In the genomic region with DNA sequence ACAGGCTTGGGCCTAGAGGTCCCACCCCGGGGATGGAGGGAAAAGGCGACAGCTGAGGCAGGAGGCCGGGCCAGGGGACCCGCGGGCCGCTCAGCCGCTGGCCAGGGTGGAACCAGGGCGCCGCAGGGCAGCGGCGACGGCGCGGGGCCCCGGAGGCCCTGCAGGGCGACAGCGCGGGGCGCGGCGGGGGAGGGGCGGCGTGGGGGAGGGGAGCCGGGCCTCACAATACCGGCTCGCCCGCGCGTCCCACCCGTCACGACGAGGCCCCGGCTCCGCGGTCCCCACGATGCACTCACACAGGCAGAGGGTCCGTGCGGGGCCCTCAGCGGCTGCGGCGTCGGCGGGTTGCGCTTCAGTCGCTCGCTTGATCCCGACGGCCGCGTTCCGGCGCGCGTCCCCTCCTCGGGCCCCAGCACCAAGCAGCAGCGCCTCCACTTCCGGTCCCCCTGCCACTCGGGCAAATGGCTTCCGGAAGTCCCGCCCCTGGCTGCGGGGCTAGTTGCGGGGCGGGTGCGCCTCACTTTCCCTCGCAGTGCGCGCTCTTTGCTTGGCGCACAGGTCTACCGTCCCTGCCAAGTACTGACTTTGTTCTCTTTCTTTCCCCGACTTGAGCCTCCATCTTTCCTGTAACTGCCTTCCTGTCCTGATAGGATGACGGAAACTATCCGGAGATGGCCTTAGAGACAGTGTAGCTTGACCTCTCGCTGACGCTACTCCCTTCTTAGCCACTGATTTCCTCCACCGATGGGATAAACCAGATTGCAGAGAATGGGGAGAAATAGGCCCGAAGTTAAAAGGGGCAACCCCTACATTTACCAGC, we compare ENCODE assay signal across 8 mouse cellular contexts. TPM values are rescaled to one million over a fixed set of nuclear protein-coding genes. Genes with fewer than 3 reads are reported as not detected.
DNase-seq lines count a peak whose midpoint lies in the region; ATAC-seq and TF ChIP-seq lines count a peak whose summit lies in the region.

No protein-coding gene starts in this region.

- peak; percentile 97 for ATAC-seq in forebrain, embryonic 16.5 days
- peak; percentile 95 for ATAC-seq in lung, embryonic 15.5 days (ENCODE audit: borderline replicate concordance, extremely low read depth, low FRiP score, low TSS enrichment)

- peak overlapping the region; percentile 93 for H3K9ac ChIP-seq in ES-E14 (ENCODE audit: insufficient read depth, low read depth, low read length, poor library complexity, severe bottlenecking)
- peak overlapping the region; percentile 90 for H3K9ac ChIP-seq in forebrain, embryonic 16.5 days (replicated peaks; ENCODE audit: low read depth, low read length)
- H3K9ac ChIP-seq in lung, embryonic 15.5 days, result peak overlapping the region; percentile 93

- H3K4me3 ChIP-seq in ES-E14 (ENCODE audit: insufficient read depth in 1 of 2, low read depth in 1 of 2, low read length in 2 of 2, poor library complexity in 1 of 2, severe bottlenecking in 1 of 2), result peak overlapping the region; percentile 73 to 86
- H3K4me3 ChIP-seq in forebrain, embryonic 16.5 days (replicated peaks; ENCODE audit: low read length), result peak overlapping the region; percentile 68
- H3K4me3 ChIP-seq in lung, embryonic 15.5 days, result peak overlapping the region; percentile 90

- no peaks in the 10 kb centered on the region for H3K9me3 ChIP-seq in ES-E14 (ENCODE audit: control insufficient read depth, insufficient read depth, low read depth, low read length)
- H3K9me3 ChIP-seq in forebrain, embryonic 16.5 days (ENCODE audit: control insufficient read depth, low read length), result no peaks in the 10 kb centered on the region
- no peaks in the 10 kb centered on the region for H3K9me3 ChIP-seq in lung, embryonic 15.5 days

- H3K27me3 ChIP-seq in forebrain, embryonic 16.5 days (replicated peaks; ENCODE audit: control insufficient read depth, insufficient read depth, low read length), result no peaks in the 10 kb centered on the region
- no peaks in the 10 kb centered on the region for H3K27me3 ChIP-seq in lung, embryonic 15.5 days

- under 1% methylated on average over 50 of the region's 76 CpGs for WGBS in forebrain, embryonic 16.5 days
- WGBS in lung, embryonic 15.5 days, result under 1% methylated on average over 47 of the region's 76 CpGs

- H3K27ac ChIP-seq in ES-E14 (ENCODE audit: insufficient read depth, low read depth, low read length, poor library complexity, severe bottlenecking), result peak overlapping the region; percentile 80
- H3K27ac ChIP-seq in forebrain, embryonic 16.5 days (ENCODE audit: low read length), result peak overlapping the region; percentile 93
- H3K27ac ChIP-seq in lung, embryonic 15.5 days, result peak overlapping the region; percentile 92

- in situ Hi-C loops in ES-E14 (cut with MboI; ENCODE audit: low sequenced_read_pairs in 2 of 2, unreplicated experiment in 2 of 2), result no loop called here

- H3K36me3 ChIP-seq in ES-E14 (ENCODE audit: control insufficient read depth, insufficient read depth, low read length, poor library complexity, severe bottlenecking), result no peaks in the 10 kb centered on the region
- no peaks in the 10 kb centered on the region for H3K36me3 ChIP-seq in forebrain, embryonic 16.5 days (ENCODE audit: control insufficient read depth, insufficient read depth)
- no peaks in the 10 kb centered on the region for H3K36me3 ChIP-seq in lung, embryonic 15.5 days

- peak overlapping the region; percentile 81 for H3K4me2 ChIP-seq in forebrain, embryonic 16.5 days (ENCODE audit: low read length)
- H3K4me2 ChIP-seq in lung, embryonic 15.5 days, result peak overlapping the region; percentile 78

- peaks cover 4 to 12% of the 10 kb centered on the region in 2 experiments; a peak in 1 of 4 replicates for H3K4me1 ChIP-seq in ES-E14 (ENCODE audit: control insufficient read depth in 2 of 2, insufficient read depth in 2 of 2, low read length in 2 of 2, poor library complexity in 1 of 2)
- H3K4me1 ChIP-seq in forebrain, embryonic 16.5 days (replicated peaks; ENCODE audit: control insufficient read depth, insufficient read depth, low read length), result peaks cover 32% of the 10 kb centered on the region
- peaks cover 25% of the 10 kb centered on the region for H3K4me1 ChIP-seq in lung, embryonic 15.5 days

- peak; percentile 77 for DNase-seq in ES-E14 (ENCODE audit: low read depth, low spot score)
- peak; percentile 90 for DNase-seq in cerebellum, adult 11-12 months
- DNase-seq in heart, postnatal 4 days, result peak; percentile 93
- peak; percentile 78 to 87 for DNase-seq in layer of hippocampus, adult 8-10 months (ENCODE audit: low spot score in 2 of 2)
- DNase-seq in ovary, adult 18-20 months (ENCODE audit: low spot score), result peak; percentile 83
- DNase-seq in thymus, postnatal 0 days (ENCODE audit: low spot score), result peak; percentile 91

TF ChIP-seq in ES-E14, 5 proteins besides CTCF, POLR2A, EP300 and RAD21:
- no peak for TF ChIP-seq MAFK (IDR thresholded peaks at IDR 0.05; ENCODE audit: insufficient read depth, low read depth, low read length)

RNA-seq across cellular contexts. Expression of gene Pafah1b2, which starts 27.9 kb away (rescaled TPM):
- total RNA-seq in ES-E14 (2012; rRNA removed), result 51.1 and 64.9 TPM in 2 replicates
- polyA plus RNA-seq in forebrain, embryonic 16.5 days (2015; fragmentation: Nextera tagmentation; extraction: Ambion mirVana), result 291 and 321 TPM in 2 replicates
- 100 to 1,000 TPM; 104 TPM for total RNA-seq in heart, postnatal 4 days (2021)
- 100 to 1,000 TPM; 195 to 219 (median 207) TPM for total RNA-seq in layer of hippocampus, adult 8-10 months (2022)
- 174 and 175 TPM in 2 replicates for polyA plus RNA-seq in lung, embryonic 15.5 days (2015; fragmentation: Nextera tagmentation; extraction: Ambion mirVana)
- polyA plus RNA-seq in thymus, postnatal 0 days (2015; fragmentation: Nextera tagmentation; extraction: Ambion mirVana), result 110 TPM in 2 replicates

RNA-seq across cellular contexts. Expression of gene Sik3, which starts 28.0 kb away (rescaled TPM):
- 18.9 and 25.3 TPM in 2 replicates for total RNA-seq in ES-E14 (2012; rRNA removed)
- 4.9 and 5.3 TPM in 2 replicates for polyA plus RNA-seq in forebrain, embryonic 16.5 days (2015; fragmentation: Nextera tagmentation; extraction: Ambion mirVana)
- 10 to 100 TPM; 64.6 to 66.9 TPM for total RNA-seq in heart, postnatal 4 days (2021)
- total RNA-seq in layer of hippocampus, adult 8-10 months (2022), result 100 to 1,000 TPM; 134 to 147 (median 140) TPM
- polyA plus RNA-seq in lung, embryonic 15.5 days (2015; fragmentation: Nextera tagmentation; extraction: Ambion mirVana), result 12.8 TPM in 2 replicates
- polyA plus RNA-seq in thymus, postnatal 0 days (2015; fragmentation: Nextera tagmentation; extraction: Ambion mirVana), result 6.3 and 9.4 TPM in 2 replicates

RNA-seq across cellular contexts. Expression of gene Sidt2, which starts 29.6 kb away (rescaled TPM):
- 44.7 and 50.3 TPM in 2 replicates for total RNA-seq in ES-E14 (2012; rRNA removed)
- 39.6 and 42.7 TPM in 2 replicates for polyA plus RNA-seq in forebrain, embryonic 16.5 days (2015; fragmentation: Nextera tagmentation; extraction: Ambion mirVana)
- 10 to 100 TPM; 57.1 to 67.0 TPM for total RNA-seq in heart, postnatal 4 days (2021)
- 10 to 100 TPM; 67.6 to 81.0 (median 74.0) TPM for total RNA-seq in layer of hippocampus, adult 8-10 months (2022)
- polyA plus RNA-seq in lung, embryonic 15.5 days (2015; fragmentation: Nextera tagmentation; extraction: Ambion mirVana), result 31.6 and 36.9 TPM in 2 replicates
- polyA plus RNA-seq in thymus, postnatal 0 days (2015; fragmentation: Nextera tagmentation; extraction: Ambion mirVana), result 58.0 and 64.2 TPM in 2 replicates

RNA-seq across cellular contexts. Expression of gene Tagln, which starts 48.8 kb away (rescaled TPM):
- total RNA-seq in ES-E14 (2012; rRNA removed), result 255 and 575 TPM in 2 replicates
- polyA plus RNA-seq in forebrain, embryonic 16.5 days (2015; fragmentation: Nextera tagmentation; extraction: Ambion mirVana), result 5.0 and 5.6 TPM in 2 replicates
- 100 to 1,000 TPM; 111 to 124 TPM for total RNA-seq in heart, postnatal 4 days (2021)
- total RNA-seq in layer of hippocampus, adult 8-10 months (2022), result 10 to 100 TPM in 2 of 4 experiments, 1 to 10 TPM in 2; 4.2 to 16.3 (median 8.8) TPM
- polyA plus RNA-seq in lung, embryonic 15.5 days (2015; fragmentation: Nextera tagmentation; extraction: Ambion mirVana), result 135 and 151 TPM in 2 replicates
- polyA plus RNA-seq in thymus, postnatal 0 days (2015; fragmentation: Nextera tagmentation; extraction: Ambion mirVana), result 13.0 and 16.2 TPM in 2 replicates

Comparison
In these comparisons a context has a peak if more than half of its experiments do, and no peak if none do; other contexts are left out.
1. Peak in every context shown above with its lines: DNase-seq, ATAC-seq, H3K4me3 ChIP-seq and H3K27ac ChIP-seq.